Mouse (Mus musculus) layer of hippocampus, postnatal 10 days (tissue): ENCODE results near the gene Klhl30. TPM values are rescaled to one million over a fixed set of nuclear protein-coding genes. Genes with fewer than 3 reads are reported as not detected.

Experiments used
- total RNA-seq, 2 experiments: library from RNA; stranded (reverse); gene quantifications; 2 replicates each; pipeline ENCODE4 v1.2.3; 2021

Klhl30 gene
- total RNA-seq, 2 experiments from 2014 or later: not detected

Other genes starting within 250 kb of the Klhl30 start
- not detected for gene Rbm44, start 205.9 kb upstream of the Klhl30 start, total RNA-seq
- gene Ramp1, start 171.2 kb upstream of the Klhl30 start, total RNA-seq: 10 to 100 TPM; 37.4 to 43.2 TPM
- 10 to 100 TPM; 49.6 to 55.2 TPM for gene Ube2f, start 100.7 kb upstream of the Klhl30 start, total RNA-seq
- gene Scly, start 52.7 kb upstream of the Klhl30 start, total RNA-seq: 10 to 100 TPM; 12.0 to 12.8 TPM
- gene Espnl, start 28.9 kb upstream of the Klhl30 start, total RNA-seq: under 1 TPM; 0.07 to 0.09 TPM
- gene Erfe, start 15.4 kb downstream of the Klhl30 start, total RNA-seq: under 1 TPM; 0.18 to 0.57 TPM
- gene Ilkap, start 47.8 kb downstream of the Klhl30 start, total RNA-seq: 10 to 100 TPM; 60.1 to 78.9 TPM
- gene Hes6, start 63.0 kb downstream of the Klhl30 start, total RNA-seq: 10 to 100 TPM; 31.4 to 36.0 TPM
- 10 to 100 TPM; 16.1 to 18.6 TPM for gene Per2, start 108.3 kb downstream of the Klhl30 start, total RNA-seq
- 10 to 100 TPM; 12.9 to 14.9 TPM for gene Traf3ip1, start 143.6 kb downstream of the Klhl30 start, total RNA-seq
- gene Asb1, start 189.5 kb downstream of the Klhl30 start, total RNA-seq: 10 to 100 TPM; 47.0 to 49.1 TPM